Mouse (Mus musculus): Measurements from ENCODE around the gene Atp5k.

The Atp5k gene

DNA sequence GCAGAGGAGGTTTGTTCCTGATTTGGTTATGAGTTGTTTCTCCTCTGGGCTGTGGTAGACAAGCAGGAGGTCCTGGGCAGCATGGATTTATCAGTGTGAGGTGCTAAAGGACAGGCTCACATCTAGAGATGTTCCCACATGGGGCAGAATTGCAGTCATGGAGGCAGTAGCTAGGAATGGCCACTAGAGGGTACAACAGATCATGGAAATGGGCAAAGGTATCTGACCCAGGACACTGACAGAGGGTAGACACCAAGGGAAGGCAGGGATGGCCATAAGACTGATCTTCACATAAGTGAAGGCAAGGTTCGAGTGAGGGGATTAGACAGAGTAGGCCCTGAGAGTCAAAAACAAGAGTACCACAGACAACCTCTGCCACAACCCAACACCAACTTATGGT, 7.1 kb downstream of the Atp5k start:
- 55% methylated on average over 1 of the region's 1 CpGs for WGBS

- WGBS = 84% methylated on average over 2 of the region's 2 CpGs
These were observed 10.8 kb downstream of the Atp5k start for GRCm38 (mm10) chr5:108423427-108423826.

DNA sequence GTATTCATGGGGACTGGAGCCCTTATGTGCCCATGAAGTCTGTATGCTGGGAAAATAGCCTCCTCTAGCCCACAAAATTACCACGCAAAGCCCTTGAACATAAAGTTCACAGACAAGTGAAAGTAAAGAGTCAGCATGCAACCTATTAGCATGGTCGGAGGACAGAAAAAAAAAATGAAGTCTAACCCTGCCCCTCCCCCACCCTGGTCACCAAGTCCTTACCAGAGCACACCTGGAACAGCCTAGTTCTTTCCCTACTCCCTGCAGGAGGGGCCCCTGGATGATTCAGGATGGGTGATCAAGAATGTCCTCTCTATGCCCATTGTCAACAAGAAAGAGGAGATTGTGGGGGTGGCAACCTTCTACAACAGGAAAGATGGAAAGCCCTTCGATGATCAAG, 11.5 kb downstream of the Atp5k start:
- 86% methylated on average over 3 of the region's 3 CpGs for WGBS

DNA sequence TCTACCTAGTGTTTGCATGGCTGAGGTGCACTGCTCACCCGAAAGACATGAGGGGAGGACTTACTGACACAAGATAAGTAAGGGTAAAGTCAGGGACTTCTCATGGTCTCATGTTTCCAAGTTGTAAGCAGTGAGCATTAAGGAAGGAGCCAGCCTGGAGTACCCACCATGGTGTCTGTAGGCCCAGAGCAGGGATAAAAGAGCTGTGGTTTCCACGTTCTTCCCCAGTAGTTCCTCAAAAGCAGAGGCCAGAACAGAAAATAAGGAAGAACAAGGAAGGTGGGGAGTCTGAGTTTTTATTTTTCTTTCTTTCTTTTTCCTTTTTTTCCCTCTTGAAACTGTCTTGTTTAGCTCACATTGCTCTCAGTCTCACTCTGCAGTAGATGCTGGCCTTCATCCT, 19.5 kb downstream of the Atp5k start:
- 86% methylated on average over 2 of the region's 2 CpGs for WGBS

GRCm38 (mm10) chr5:108406977-108407376, 27.3 kb downstream of the Atp5k start:
- WGBS = 47% methylated on average over 2 of the region's 2 CpGs

GRCm38 (mm10) chr5:108405460-108405859, 28.8 kb downstream of the Atp5k start:
- WGBS = 64% methylated on average over 1 of the region's 1 CpGs

DNA sequence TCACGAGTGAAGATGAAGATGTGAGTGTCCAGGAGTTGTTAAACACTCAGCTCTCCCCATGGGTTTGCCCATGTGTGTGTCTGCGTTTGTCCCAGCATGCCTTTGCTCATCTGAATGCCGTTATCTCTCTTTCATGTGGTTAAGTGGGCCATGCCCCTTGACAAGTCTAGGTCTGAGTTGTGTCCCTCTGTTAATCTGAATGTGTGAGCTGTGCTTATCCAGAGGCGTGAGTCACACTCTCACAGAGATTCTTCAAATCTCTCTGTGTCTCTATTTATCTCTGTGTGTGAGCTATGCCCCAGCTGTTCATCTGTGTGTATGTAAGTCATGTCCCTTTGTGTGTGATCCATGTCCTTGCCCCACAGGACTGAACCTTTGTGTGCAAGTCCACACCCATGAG, 30.8 kb downstream of the Atp5k start:
- 76% methylated on average over 4 of the region's 4 CpGs for WGBS

DNA sequence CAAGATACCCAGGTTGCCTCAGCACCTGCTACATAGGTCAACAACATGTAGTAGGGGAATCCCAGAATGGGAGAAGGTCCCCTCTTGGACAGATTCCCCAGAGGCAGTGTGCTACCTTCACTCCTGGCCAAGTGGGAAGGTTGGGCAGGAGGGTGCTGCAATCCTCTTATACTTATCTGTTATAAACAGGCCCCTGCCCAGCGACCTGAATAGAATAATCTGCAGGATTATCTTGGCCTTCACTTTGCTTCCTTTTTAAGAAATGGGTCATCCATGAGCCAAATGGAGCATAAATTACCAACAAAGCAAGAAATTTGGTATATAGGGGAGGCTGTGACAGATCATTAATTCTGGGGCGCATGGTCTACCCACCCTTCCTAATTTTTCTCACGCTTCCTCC, 44.5 kb downstream of the Atp5k start:
- WGBS = 67% methylated on average over 3 of the region's 3 CpGs

GRCm38 (mm10) chr5:108388201-108388600, 46.0 kb downstream of the Atp5k start, which contains the start of gene Pde6b:
Pde6b (plus strand) TSS chr5:108388391.
- 81% methylated on average over 7 of the region's 7 CpGs for WGBS

DNA sequence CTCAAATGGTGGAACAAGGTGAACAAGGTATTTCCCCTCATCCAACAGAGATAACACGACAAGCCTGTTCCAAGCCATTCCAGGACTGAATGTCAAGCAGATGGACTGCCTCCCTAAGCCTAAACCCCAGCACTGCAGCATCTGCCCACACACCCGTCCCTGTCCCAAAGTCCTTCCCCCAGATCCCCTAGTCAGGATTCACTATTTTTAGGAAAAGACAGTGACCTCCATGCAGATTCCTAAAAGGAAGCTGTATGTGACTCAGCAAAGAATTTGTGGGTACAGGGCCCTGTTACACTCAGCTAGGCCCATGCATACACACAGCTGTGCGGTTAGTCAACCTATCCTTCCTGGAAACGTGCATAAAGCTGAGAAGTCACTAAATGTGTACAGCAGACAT, 47.8 kb downstream of the Atp5k start:
- 41% methylated on average over 4 of the region's 4 CpGs for WGBS

GRCm38 (mm10) chr5:108385632-108386031, 48.6 kb downstream of the Atp5k start:
- 43% methylated on average over 2 of the region's 2 CpGs for WGBS

Measured in cerebral cortex, adult 2 months (tissue).